Mouse (Mus musculus) testis, adult 2 months (tissue): Measurements from ENCODE around the gene Mas1.

Experiments
- CTCF ChIP-seq: fragments of 200-500 bp; IDR thresholded peaks from 2 replicates; pipeline ENCODE4 v1.5.1; 2012; ENCODE audit warnings: low read depth, mild to moderate bottlenecking, inconsistent platforms, low read length, moderate library complexity; ENCODE audit not compliant: control insufficient read depth, insufficient read depth, insufficient replicate concordance
- POLR2A ChIP-seq: fragments of 200-500 bp; IDR thresholded peaks from 2 replicates; pipeline ENCODE4 v1.6.1; 2012; ENCODE audit warnings: low read depth, mild to moderate bottlenecking, inconsistent platforms, low read length, moderate library complexity; ENCODE audit not compliant: control insufficient read depth

DNA sequence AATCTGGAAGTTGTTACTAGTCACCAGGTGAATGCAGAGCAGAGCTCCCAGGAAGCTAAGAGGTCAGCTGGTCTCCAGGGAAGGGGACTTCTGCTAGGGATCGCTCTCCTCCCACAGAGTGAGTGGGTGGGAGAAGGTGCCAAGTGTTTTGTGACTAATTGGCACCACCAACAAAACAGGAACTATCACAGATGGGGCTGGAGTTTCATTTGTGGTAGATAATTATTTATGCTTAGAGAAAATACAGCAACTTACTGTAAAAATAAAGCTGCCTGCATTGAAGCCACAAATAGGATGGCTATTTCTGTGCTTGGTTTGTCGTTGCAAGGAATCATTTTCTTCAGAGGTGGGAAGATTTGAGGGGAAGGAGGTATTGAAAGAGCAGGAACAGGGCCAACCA, 14.1 kb downstream of the Mas1 start:
- no peak for TF ChIP-seq CTCF
- no peak for TF ChIP-seq POLR2A
